Mouse (Mus musculus): ENCODE data around the gene Nwd2. TPM values are rescaled to one million over a fixed set of nuclear protein-coding genes. Genes with fewer than 3 reads are reported as not detected.

The Nwd2 gene
- total RNA-seq (2017), result not detected in 2 replicates

DNA sequence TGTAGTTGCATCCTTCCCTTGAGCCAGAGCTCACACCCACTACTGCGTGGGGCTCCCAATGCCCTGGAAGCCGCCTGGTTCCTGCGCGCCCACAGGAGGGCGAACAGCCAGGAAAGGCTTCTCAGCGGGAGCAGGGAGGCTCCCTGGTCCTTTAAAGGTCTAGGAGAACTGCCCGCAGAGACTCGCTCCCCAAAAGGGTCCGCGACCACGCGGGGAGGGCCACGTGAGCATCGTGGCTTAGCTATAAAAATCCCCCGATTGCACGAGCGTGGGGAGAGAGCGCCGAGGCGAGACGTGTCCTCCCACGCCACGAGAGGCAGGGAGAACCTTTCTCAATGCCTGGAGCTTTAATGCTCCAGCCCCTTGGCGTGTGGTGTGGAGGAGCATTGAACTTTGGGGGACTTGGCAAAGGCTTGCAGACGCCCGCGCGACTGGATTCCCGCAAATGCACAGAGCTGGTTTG is at the start of gene Nwd2:
Gene Nwd2 (plus strand): TSS at position 33 of the 463 bp plus-strand sequence.
- no peak for ATAC-seq (replicated peaks; ENCODE audit: low read depth, poor library complexity, severe bottlenecking)

- no peak for ATAC-seq (replicated peaks; ENCODE audit: low read depth, poor library complexity, severe bottlenecking)
Observed at GRCm38 (mm10) chr5:63607447-63607846, 41.5 kb upstream of the Nwd2 start.

DNA sequence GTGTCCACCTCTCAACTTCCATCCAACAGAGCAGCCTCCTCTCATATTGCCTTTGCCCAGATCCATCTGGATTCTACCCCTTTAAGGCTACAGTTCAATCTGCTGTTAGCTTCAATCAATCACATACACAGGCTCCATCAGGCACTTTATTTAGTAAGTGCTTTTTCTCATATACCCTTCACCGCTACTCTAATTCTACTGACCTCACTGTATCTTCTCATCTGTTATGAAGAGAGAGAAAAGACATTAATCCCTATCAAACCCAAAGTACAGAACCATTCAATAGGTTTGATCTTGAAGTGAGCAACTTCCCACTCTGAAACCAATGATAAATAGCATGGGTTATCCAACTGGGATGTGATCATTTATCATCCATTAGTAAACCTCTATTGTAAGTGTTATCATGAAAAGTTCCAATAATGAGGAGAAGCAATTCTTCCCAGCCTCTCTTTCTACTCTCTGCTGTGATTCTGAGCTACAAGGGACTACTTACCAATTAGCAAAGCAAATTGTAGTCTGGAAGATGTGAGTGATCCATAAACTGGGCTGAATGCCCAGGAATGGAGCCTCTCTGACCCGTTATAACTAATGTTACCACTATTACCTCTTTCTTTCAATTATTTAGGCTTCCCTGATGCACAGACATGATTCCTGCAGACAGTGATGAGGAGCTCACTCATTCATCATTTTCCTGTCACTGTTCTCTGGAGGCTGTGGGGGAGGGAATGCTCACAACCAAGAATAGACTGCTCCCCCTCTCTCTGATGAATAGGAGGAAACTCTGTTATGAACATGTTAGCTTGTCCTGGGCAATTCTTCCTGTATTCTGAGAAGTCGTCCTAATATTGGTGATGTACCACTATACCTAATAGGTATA is 31.9 kb upstream of the Nwd2 start:
- ATAC-seq (replicated peaks; ENCODE audit: low read depth, poor library complexity, severe bottlenecking), result no peak

- no peak for ATAC-seq (replicated peaks; ENCODE audit: low read depth, poor library complexity, severe bottlenecking)
Observed at GRCm38 (mm10) chr5:63624123-63624522, 24.8 kb upstream of the Nwd2 start.

GRCm38 (mm10) chr5:63627832-63628530 is 20.9 kb upstream of the Nwd2 start:
- ATAC-seq (replicated peaks; ENCODE audit: low read depth, poor library complexity, severe bottlenecking), result no peak

DNA sequence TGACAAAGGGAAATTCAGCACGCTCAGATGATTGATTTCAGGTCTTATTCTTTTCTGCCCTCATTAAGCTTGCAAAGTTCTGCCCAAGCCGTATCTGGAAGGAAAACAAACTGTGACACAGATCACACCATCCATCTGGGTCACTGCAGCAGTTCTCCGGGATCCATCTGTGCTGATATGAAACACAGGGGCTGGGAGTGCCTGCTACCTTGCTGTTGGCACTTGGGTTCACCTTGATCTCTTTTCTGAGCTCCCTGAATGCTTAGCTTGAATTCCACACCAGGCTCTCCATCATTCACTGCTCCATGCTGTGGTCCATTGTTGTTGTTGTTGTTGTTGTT is 20.4 kb upstream of the Nwd2 start:
- ATAC-seq (replicated peaks; ENCODE audit: low read depth, poor library complexity, severe bottlenecking), result no peak

DNA sequence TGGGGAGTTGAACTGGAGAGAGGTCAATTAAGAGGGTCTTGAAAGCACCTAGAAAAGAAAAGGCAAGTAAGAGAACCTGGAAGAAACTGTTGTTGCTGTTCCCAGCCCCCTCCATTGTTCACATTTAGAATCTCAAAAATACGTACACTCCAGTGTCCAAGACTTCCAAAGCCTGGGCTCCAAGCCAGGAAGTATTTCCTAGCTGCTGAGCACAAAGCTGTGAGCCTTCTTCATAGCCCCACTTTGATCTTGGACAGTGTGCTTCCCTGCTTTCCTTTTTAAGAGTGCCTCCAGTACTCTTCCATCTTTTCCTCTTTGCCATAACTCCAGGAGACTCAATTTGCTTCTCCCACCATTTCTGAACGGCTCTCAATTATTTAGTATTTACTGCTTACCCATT is 14.3 kb upstream of the Nwd2 start:
- no peak for ATAC-seq (replicated peaks; ENCODE audit: low read depth, poor library complexity, severe bottlenecking)

- ATAC-seq (replicated peaks; ENCODE audit: low read depth, poor library complexity, severe bottlenecking), result no peak
Observed at GRCm38 (mm10) chr5:63648187-63648586, 715 bp upstream of the Nwd2 start.

GRCm38 (mm10) chr5:63649533-63650464 is 897 bp downstream of the Nwd2 start:
- ATAC-seq (replicated peaks; ENCODE audit: low read depth, poor library complexity, severe bottlenecking), result no peak

DNA sequence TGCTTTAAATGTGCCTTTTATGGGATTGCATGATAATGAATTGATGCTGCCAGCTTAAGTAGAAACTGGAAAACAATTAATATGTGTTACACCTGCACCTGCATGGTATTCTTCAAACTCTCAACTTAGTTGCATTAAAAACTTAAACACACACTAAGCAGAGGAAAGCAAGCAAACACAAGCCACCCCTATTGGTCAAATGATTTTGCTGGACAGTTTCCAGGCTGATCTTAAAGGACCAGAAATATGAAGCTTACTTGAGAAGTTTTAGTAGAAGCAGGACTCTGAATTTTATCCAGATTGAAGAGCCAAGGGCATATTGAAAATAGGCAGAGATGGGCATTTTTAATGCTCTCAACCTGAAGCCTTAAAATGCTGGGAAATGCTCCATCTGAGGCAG is 2.9 kb downstream of the Nwd2 start:
- ATAC-seq (replicated peaks; ENCODE audit: low read depth, poor library complexity, severe bottlenecking), result no peak

DNA sequence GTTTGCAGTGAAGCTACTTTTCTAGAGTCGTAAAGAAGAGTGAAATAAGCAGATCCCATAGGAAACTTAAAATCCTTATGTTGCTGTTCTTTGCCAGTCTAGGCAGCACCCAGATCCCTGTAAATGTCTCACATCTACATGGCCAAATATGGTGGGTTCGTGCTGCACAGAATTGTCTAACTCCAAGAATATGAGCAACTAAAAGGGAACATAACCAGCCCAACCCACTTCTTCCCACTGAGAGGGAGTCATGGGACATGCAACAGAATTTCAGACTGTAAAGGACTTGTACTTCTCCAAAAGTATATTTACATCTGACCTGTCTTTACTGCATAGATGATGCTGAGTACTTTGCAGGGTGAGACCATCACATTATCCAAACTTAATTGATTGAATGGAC is 3.8 kb downstream of the Nwd2 start:
- no peak for ATAC-seq (replicated peaks; ENCODE audit: low read depth, poor library complexity, severe bottlenecking)

GRCm38 (mm10) chr5:63666884-63667283 is 18.0 kb downstream of the Nwd2 start:
- no peak for ATAC-seq (replicated peaks; ENCODE audit: low read depth, poor library complexity, severe bottlenecking)

- ATAC-seq (replicated peaks; ENCODE audit: low read depth, poor library complexity, severe bottlenecking), result no peak
Observed at GRCm38 (mm10) chr5:63675934-63676333, 27.0 kb downstream of the Nwd2 start.

DNA sequence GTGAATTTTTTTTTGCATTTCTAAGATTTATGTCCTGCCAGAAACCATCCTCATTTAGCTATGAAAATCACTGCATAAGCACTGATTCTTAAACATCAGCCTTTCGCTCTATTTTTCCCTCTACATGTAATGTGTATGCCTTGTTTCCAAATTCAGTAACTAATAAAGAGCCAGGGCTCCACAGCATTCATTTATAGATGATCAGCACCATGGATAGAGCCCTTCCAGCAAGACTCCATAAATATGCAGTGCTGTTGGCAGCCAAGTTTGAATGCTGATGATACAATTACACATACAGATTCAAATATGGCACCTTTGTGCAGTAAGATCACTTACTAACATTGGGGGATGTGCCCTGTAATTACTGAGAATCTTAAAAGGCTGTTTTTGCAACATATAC is 40.2 kb downstream of the Nwd2 start:
- no peak for ATAC-seq (replicated peaks; ENCODE audit: low read depth, poor library complexity, severe bottlenecking)

DNA sequence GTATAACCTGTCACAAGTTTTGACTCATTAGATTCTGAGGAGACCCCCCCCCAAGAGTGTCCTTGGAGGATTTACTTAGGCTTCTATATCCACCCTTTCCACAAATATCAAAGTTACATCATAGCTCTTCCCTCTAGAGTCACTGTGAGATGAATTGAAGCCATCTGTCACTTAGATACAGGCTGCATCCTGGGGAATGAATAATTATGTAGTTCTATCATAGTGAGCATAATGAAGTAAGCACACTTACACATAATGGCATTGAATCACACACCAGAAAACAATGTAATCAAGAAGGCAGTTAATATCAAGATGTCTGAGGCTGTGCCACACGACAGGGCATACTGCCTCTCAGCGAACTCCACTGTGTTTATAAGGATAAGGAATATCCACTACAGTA is 47.9 kb downstream of the Nwd2 start:
- ATAC-seq (replicated peaks; ENCODE audit: low read depth, poor library complexity, severe bottlenecking), result no peak

DNA sequence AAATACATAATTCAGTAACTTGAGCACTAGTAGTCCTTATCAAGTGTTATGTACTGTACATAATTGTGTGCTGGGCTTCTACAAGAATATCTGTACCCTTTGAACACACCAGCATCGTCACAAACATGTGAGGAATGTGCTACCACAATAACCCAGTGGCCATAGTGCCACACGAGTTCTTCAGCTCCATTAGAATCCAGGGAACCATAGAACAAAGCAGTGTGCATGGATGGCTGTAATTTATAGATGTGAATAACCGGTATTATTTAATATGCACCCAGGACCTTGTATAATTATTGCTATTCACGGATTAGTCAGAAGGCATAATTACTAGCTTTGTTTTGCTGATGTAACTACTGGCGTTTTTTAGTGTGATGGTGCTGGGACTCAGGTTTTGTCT is 48.3 kb downstream of the Nwd2 start:
- no peak for ATAC-seq (replicated peaks; ENCODE audit: low read depth, poor library complexity, severe bottlenecking)

GRCm38 (mm10) chr5:63728955-63729354 is 80.1 kb downstream of the Nwd2 start:
- no peak for ATAC-seq (replicated peaks; ENCODE audit: low read depth, poor library complexity, severe bottlenecking)

DNA sequence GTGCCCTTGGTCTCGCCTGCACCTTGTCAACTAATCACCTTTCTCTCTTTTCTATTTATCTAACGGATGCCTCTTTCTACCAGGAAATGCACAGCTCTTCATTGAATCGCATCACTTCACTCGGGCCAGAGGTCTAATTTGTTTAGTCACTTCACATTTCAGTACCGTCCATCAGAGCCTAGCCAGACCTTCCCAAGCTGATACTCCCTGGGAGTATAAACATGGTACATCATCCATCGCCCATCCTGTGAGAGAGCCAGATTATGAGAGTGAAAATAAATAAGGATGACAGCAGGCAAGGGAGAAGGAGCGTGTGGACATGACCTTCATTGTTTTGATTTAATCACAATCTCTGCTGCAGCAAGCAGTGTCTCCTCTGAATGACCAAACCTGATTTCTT is 86.6 kb downstream of the Nwd2 start:
- ATAC-seq (replicated peaks; ENCODE audit: low read depth, poor library complexity, severe bottlenecking), result no peak

DNA sequence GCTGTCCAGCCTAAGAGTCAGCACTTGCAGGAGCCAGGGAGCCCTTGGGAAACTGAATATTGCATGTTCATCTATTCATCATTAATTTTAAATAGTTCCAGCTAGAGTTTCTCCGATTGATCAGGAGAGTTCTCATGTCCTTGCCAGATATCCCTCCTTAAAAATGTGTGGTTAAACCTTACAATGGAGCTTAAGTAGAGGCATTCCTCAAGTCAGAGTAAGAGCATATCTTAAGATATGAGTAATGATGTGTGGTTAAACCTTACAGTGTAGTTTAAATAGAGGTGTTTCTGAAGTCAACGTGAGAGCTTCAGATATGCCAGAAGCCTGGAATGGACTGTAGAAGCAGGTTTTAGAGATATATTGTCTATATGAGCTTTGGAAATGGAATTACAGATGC is 94.5 kb downstream of the Nwd2 start:
- ATAC-seq (replicated peaks; ENCODE audit: low read depth, poor library complexity, severe bottlenecking), result no peak

GRCm38 (mm10) chr5:63748299-63748698 is 99.4 kb downstream of the Nwd2 start:
- no peak for ATAC-seq (replicated peaks; ENCODE audit: low read depth, poor library complexity, severe bottlenecking)

Data from common myeloid progenitor, adult 5-6 weeks (primary cell).